Mouse (Mus musculus) right cerebral cortex, postnatal 25 days (tissue): Measurements from ENCODE around the gene Tprn.

Experiments used
- DNase-seq: peaks from one replicate; pipeline ENCODE4 v3.0.0; 2022

Tprn gene

GRCm38 (mm10) chr2:25262291-25262767 is at the start of gene Tprn:
Gene Tprn, plus strand, starts transcription at chr2:25262618.
- DNase-seq, result peak; percentile 91

GRCm38 (mm10) chr2:25213266-25213865 is 49.1 kb upstream of the Tprn start:
- no peak for DNase-seq

- no peak for DNase-seq
These were observed 48.0 kb upstream of the Tprn start, which contains the start of gene Stpg3 for GRCm38 (mm10) chr2:25214444-25214843. Gene Stpg3, minus strand, starts transcription at chr2:25214637.

- no peak for DNase-seq
These were observed 44.8 kb upstream of the Tprn start for GRCm38 (mm10) chr2:25217666-25218065.

GRCm38 (mm10) chr2:25218445-25218844 is 44.0 kb upstream of the Tprn start, which contains the start of gene Fam166a:
Gene Fam166a, plus strand, starts transcription at chr2:25218745.
- no peak for DNase-seq

- no peak for DNase-seq
These were observed 41.1 kb upstream of the Tprn start for GRCm38 (mm10) chr2:25221331-25221772.

- peak; percentile 81 for DNase-seq
These were observed 38.5 kb upstream of the Tprn start for GRCm38 (mm10) chr2:25223681-25224491.

GRCm38 (mm10) chr2:25224492-25224765 is 38.0 kb upstream of the Tprn start, which contains the start of gene Tubb4b:
Gene Tubb4b, minus strand, starts transcription at chr2:25224702.
- no peak for DNase-seq

- DNase-seq, result peak; percentile 99
These were observed 37.4 kb upstream of the Tprn start for GRCm38 (mm10) chr2:25224766-25225752.

- no peak for DNase-seq
These were observed 36.5 kb upstream of the Tprn start for GRCm38 (mm10) chr2:25225811-25226379.

GRCm38 (mm10) chr2:25226864-25227263 is 35.6 kb upstream of the Tprn start:
- DNase-seq, result peak; percentile 41

GRCm38 (mm10) chr2:25227406-25227805 is 35.0 kb upstream of the Tprn start:
- no peak for DNase-seq

GRCm38 (mm10) chr2:25228431-25228889 is 34.0 kb upstream of the Tprn start:
- peak; percentile 83 for DNase-seq

GRCm38 (mm10) chr2:25228995-25229530 is 33.4 kb upstream of the Tprn start:
- DNase-seq, result no peak

GRCm38 (mm10) chr2:25229582-25229981 is 32.8 kb upstream of the Tprn start:
- DNase-seq, result no peak

- DNase-seq, result no peak
These were observed 31.8 kb upstream of the Tprn start for GRCm38 (mm10) chr2:25230581-25230980.

GRCm38 (mm10) chr2:25231038-25231437 is 31.4 kb upstream of the Tprn start:
- DNase-seq, result no peak

GRCm38 (mm10) chr2:25233421-25233820 is 29.0 kb upstream of the Tprn start:
- no peak for DNase-seq

GRCm38 (mm10) chr2:25234050-25234449 is 28.4 kb upstream of the Tprn start, which contains the start of gene Slc34a3:
Gene Slc34a3, minus strand, starts transcription at chr2:25234364.
- no peak for DNase-seq

- no peak for DNase-seq
These were observed 27.7 kb upstream of the Tprn start for GRCm38 (mm10) chr2:25234551-25235220.

GRCm38 (mm10) chr2:25236614-25237013 is 25.8 kb upstream of the Tprn start, which contains the start of gene Rnf224:
Gene Rnf224, minus strand, starts transcription at chr2:25236787.
- no peak for DNase-seq
